9 mouse cellular contexts compared by ENCODE assay signal in genomic region chr1:169917998-169918397, GRCm38 (mm10). TPM values are rescaled to one million over a fixed set of nuclear protein-coding genes. Genes with fewer than 3 reads are reported as not detected.
DNase-seq lines count a peak whose midpoint lies in the region; ATAC-seq lines count a peak whose summit lies in the region.
"Had no signal": no experiment of that assay in that cellular context is flagged by ENCODE, and none has a peak within 500 bp of the region (broad histone marks: within the 10 kb centered on the region; RNA-seq: fewer than 3 reads in every experiment).

No protein-coding gene starts in this region.

- H3K4me3 ChIP-seq in limb, embryonic 10.5 days = no peak overlapping the region
- H3K4me3 ChIP-seq in midbrain, embryonic 11.5 days (ENCODE audit: low read depth, low read length) = no peak overlapping the region

- H3K4me1 ChIP-seq in limb, embryonic 10.5 days = peaks cover 20% of the 10 kb centered on the region
- H3K4me1 ChIP-seq in midbrain, embryonic 11.5 days (ENCODE audit: control insufficient read depth, insufficient read depth, low read length) = no peaks in the 10 kb centered on the region

- H3K9ac ChIP-seq in midbrain, embryonic 11.5 days (ENCODE audit: low read length) = no peak overlapping the region

- H3K27ac ChIP-seq in limb, embryonic 10.5 days = no peak overlapping the region
- H3K27ac ChIP-seq in midbrain, embryonic 11.5 days (ENCODE audit: low read depth, low read length) = no peak overlapping the region

- no peaks in the 10 kb centered on the region for H3K9me3 ChIP-seq in limb, embryonic 10.5 days (replicated peaks)
- no peaks in the 10 kb centered on the region for H3K9me3 ChIP-seq in midbrain, embryonic 11.5 days (ENCODE audit: control insufficient read depth, low read length)

- peak; percentile 10 for DNase-seq in thymus, postnatal 0 days (ENCODE audit: low spot score)
- no peak for DNase-seq in thymus, adult 18-20 months
- peak; percentile 22 for DNase-seq in c-Kit-positive CD71-positive TER-119-positive erythroid progenitor cells, embryonic 14.5 days (ENCODE audit: low spot score)
- peak; percentile 46 for DNase-seq in gastrocnemius, postnatal 10 days
- peak; percentile 22 for DNase-seq in kidney, adult 18-20 months
- DNase-seq in limb, embryonic 10.5 days (ENCODE audit: low spot score) = peak; percentile 69
- DNase-seq in midbrain, embryonic 11.5 days (ENCODE audit: low spot score, missing footprints) = no peak
- DNase-seq in telencephalon, adult 2 months (ENCODE audit: low read depth, low spot score) = peak; percentile 50

- WGBS in limb, embryonic 10.5 days = 34% methylated on average over 4 of the region's 4 CpGs
- WGBS in midbrain, embryonic 11.5 days = 35% methylated on average over 4 of the region's 4 CpGs

- H3K36me3 ChIP-seq in limb, embryonic 10.5 days = no peaks in the 10 kb centered on the region
- H3K36me3 ChIP-seq in midbrain, embryonic 11.5 days (ENCODE audit: control insufficient read depth, insufficient read depth, low read length) = no peaks in the 10 kb centered on the region

- H3K27me3 ChIP-seq in limb, embryonic 10.5 days (ENCODE audit: low read depth, poor library complexity, severe bottlenecking) = 0 out of 2 replicates have a peak, but pooled peaks cover 12% of the 10 kb centered on the region
- H3K27me3 ChIP-seq in midbrain, embryonic 11.5 days (ENCODE audit: control insufficient read depth, insufficient read depth, low read length) = no peaks in the 10 kb centered on the region

- H3K4me2 ChIP-seq in midbrain, embryonic 11.5 days = no peak overlapping the region

- ATAC-seq in midbrain, embryonic 11.5 days (ENCODE audit: low FRiP score) = peak; percentile 61

RNA-seq across cellular contexts. Expression of gene Ccdc190, which starts 10.4 kb away (rescaled TPM):
- 0.30 and 0.33 TPM in 2 replicates for polyA plus RNA-seq in thymus, postnatal 0 days (2015; fragmentation: Nextera tagmentation; extraction: Ambion mirVana)
- not detected for total RNA-seq in gastrocnemius, postnatal 10 days (2021)
- not detected in 2 replicates for polyA plus RNA-seq in limb, embryonic 10.5 days (2016; fragmentation: Nextera tagmentation; extraction: Ambion mirVana)
- polyA plus RNA-seq in midbrain, embryonic 11.5 days (2014; fragmentation: Nextera tagmentation; extraction: Ambion mirVana) = 1.1 and 1.9 TPM in 2 replicates
- total RNA-seq: neutrophil, adult 5-6 weeks had no signal

RNA-seq across cellular contexts. Expression of gene Hsd17b7, which starts 51.0 kb away (rescaled TPM):
- polyA plus RNA-seq in thymus, postnatal 0 days (2015; fragmentation: Nextera tagmentation; extraction: Ambion mirVana) = 9.9 and 11.0 TPM in 2 replicates
- total RNA-seq in gastrocnemius, postnatal 10 days (2021) = 1 to 10 TPM; 3.3 to 3.8 TPM
- polyA plus RNA-seq in limb, embryonic 10.5 days (2016; fragmentation: Nextera tagmentation; extraction: Ambion mirVana) = 16.3 and 18.2 TPM in 2 replicates
- polyA plus RNA-seq in midbrain, embryonic 11.5 days (2014; fragmentation: Nextera tagmentation; extraction: Ambion mirVana) = 20.2 and 21.5 TPM in 2 replicates

Comparison
In these comparisons a context has a peak if more than half of its experiments do, and no peak if none do; other contexts are left out.
1. DNase-seq: peak in thymus, postnatal 0 days (single experiment), c-Kit-positive CD71-positive TER-119-positive erythroid progenitor cells, embryonic 14.5 days (single experiment), gastrocnemius, postnatal 10 days (single experiment), kidney, adult 18-20 months (single experiment), limb, embryonic 10.5 days (single experiment) and telencephalon, adult 2 months (single experiment); none in thymus, adult 18-20 months (0 of 2) and midbrain, embryonic 11.5 days (single experiment).